Mouse (Mus musculus) stomach, postnatal 0 days (tissue): ENCODE results near the gene Ryr1.

Experiments used
- CTCF ChIP-seq: IDR thresholded peaks from 2 replicates; pipeline ENCODE4 v1.5.1; 2016; ENCODE audit warnings: antibody characterized with exemption, low read depth, mild to moderate bottlenecking, moderate library complexity
- EP300 ChIP-seq: optimal IDR thresholded peaks from 2 replicates; pipeline ENCODE3; 2016; ENCODE audit warnings: antibody characterized with exemption

- TF ChIP-seq CTCF (no peak), EP300 (no peak)
Measured at GRCm38 (mm10) chr7:29088817-29089216, 36.2 kb downstream of the Ryr1 start.
